Mouse (Mus musculus) cortical plate, adult 2 months (tissue): ENCODE measurements around the gene Dgkg.

Source experiments
- CTCF ChIP-seq: fragments of 200-500 bp; IDR thresholded peaks from 2 replicates; pipeline ENCODE4 v1.5.1; 2011; ENCODE audit warnings: mild to moderate bottlenecking, control low read depth, low read length; ENCODE audit not compliant: insufficient read depth; ENCODE audit errors: extremely low read depth
- POLR2A ChIP-seq: fragments of 200-500 bp; IDR thresholded peaks from 2 replicates; pipeline ENCODE4 v1.6.1; 2011; ENCODE audit warnings: mild to moderate bottlenecking, low read length, control low read depth; ENCODE audit not compliant: insufficient read depth; ENCODE audit errors: extremely low read depth

GRCm38 (mm10) chr16:22526386-22526785 is 130.6 kb downstream of the Dgkg start:
- TF ChIP-seq CTCF (no peak), POLR2A (no peak)
